Mouse (Mus musculus): ENCODE measurements around the gene Slc29a3. TPM values are rescaled to one million over a fixed set of nuclear protein-coding genes. Genes with fewer than 3 reads are reported as not detected.
A peak's percentile ranks its signal among the peaks of the same experiment; 100 is the strongest.
"Not testable (repeated sequence)": the region's sequence is repeated elsewhere in the genome, so short reads cannot be mapped to it uniquely, and the experiment has no call there.

Gene Slc29a3
- total RNA-seq, 1 experiment from 2014 or later, result 5.5 TPM

DNA sequence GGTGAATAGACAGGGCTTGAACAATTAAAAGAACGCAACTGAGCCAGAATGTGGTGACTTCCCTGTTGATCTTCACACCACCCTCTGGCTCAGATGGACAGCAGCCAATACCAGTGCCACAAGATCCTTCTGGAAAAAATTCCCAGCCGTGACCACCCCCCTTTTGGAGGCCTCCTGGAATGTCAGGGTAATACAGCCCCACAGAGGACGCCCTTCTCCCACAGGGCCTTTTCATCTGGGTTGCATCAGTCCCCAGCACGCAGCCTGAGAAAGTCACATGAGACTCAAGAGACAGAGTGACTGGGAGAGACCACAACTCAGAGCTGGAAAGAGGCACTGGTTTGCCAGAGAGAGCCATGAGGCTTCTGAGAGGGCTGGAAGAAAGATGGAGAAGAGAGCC, 18.3 kb upstream of the Slc29a3 start:
- no peak for ATAC-seq (replicated peaks; ENCODE audit: insufficient number of reproducible peaks, low FRiP score, low TSS enrichment, poor library complexity, severe bottlenecking)

- no peak for ATAC-seq (replicated peaks; ENCODE audit: insufficient number of reproducible peaks, low FRiP score, low TSS enrichment, poor library complexity, severe bottlenecking)
These were observed 16.0 kb upstream of the Slc29a3 start for GRCm38 (mm10) chr10:60768614-60769013.

GRCm38 (mm10) chr10:60767400-60767799, 14.8 kb upstream of the Slc29a3 start:
- ATAC-seq (replicated peaks; ENCODE audit: insufficient number of reproducible peaks, low FRiP score, low TSS enrichment, poor library complexity, severe bottlenecking), result no peak

GRCm38 (mm10) chr10:60762126-60762525, 9.5 kb upstream of the Slc29a3 start:
- no peak for ATAC-seq (replicated peaks; ENCODE audit: insufficient number of reproducible peaks, low FRiP score, low TSS enrichment, poor library complexity, severe bottlenecking)

GRCm38 (mm10) chr10:60760377-60760776, 7.8 kb upstream of the Slc29a3 start:
- ATAC-seq (replicated peaks; ENCODE audit: insufficient number of reproducible peaks, low FRiP score, low TSS enrichment, poor library complexity, severe bottlenecking), result peak; percentile 89

DNA sequence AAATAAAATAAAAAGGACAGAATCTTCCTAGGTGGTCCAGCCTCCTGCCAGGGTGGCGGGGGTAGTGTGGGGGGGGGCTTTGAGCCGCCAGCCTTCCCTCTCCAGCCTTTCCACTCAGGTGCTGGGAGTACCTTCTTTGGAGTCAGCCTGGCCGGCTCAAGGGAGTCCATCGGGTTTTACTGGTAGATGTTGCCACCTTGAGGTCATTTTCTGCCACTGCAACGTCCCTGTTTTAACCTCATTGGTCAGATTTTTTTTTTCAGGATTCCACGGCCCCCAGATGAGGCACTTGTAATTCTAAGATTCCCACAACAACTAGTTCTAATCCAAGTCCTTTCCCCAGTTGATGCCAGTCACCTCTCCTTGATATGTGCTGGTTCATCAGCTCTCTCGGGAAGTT, 4.4 kb upstream of the Slc29a3 start:
- no peak for ATAC-seq (replicated peaks; ENCODE audit: insufficient number of reproducible peaks, low FRiP score, low TSS enrichment, poor library complexity, severe bottlenecking)

DNA sequence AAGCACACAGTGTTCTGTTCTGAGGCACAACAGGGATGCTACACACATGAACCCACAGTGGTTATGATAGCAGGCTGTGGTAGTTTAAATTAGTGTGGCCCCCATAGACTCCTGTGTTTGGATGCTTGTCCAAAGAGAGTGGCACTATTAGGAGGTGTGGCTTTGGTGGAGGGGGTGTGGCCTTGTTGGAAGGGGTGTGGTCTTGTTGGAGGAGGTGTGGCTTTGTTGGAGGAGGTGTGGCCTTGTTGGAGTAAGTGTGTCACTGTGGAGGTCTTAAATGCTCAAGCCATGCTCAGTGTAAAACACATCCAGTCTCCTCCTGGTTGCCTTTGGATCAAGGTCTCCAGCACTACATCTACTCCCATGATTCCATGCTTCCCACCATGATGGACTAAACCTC, 3.6 kb upstream of the Slc29a3 start:
- ATAC-seq (replicated peaks; ENCODE audit: insufficient number of reproducible peaks, low FRiP score, low TSS enrichment, poor library complexity, severe bottlenecking), result no peak

DNA sequence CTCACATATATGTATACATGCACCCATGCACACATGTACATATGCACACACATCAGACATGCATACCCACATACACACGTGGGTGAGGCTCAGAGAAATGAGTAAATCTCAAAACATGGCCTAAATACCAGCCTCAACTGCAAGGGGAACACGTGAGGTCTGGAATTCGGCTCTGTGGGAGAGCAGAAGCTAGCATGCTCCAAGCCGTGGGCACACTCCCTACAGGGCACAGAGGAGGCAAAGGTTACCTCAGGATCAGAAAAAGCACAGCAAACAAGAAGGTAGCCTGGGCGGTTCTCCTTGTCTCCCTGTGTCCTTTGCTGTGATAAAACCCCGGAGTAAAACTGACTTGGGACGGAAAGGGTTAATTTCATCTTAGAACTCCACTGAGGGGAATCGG, 1.3 kb upstream of the Slc29a3 start:
- no peak for ATAC-seq (replicated peaks; ENCODE audit: insufficient number of reproducible peaks, low FRiP score, low TSS enrichment, poor library complexity, severe bottlenecking)

DNA sequence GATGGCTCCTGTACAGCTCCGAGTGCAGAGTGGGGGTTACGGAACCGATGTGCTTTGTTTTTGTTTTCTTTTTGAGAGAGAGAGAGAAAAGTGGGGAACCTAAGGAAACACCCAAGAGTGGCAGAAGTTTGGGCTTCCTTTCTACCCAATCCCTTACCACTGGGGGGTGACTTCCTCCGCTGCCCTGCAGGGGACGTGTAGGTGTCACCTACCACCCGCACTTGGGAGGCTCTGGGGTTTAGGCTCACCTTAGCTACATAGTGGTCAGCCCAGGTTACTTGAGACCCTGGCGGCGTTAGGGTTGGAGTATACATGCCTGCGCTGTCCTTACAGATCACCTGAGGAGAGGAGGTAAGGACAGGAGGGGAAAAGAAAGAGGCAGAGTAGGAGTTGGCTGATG, 667 bp upstream of the Slc29a3 start:
- no peak for ATAC-seq (replicated peaks; ENCODE audit: insufficient number of reproducible peaks, low FRiP score, low TSS enrichment, poor library complexity, severe bottlenecking)

- no peak for ATAC-seq (replicated peaks; ENCODE audit: insufficient number of reproducible peaks, low FRiP score, low TSS enrichment, poor library complexity, severe bottlenecking)
These were observed 4.9 kb downstream of the Slc29a3 start for GRCm38 (mm10) chr10:60747667-60748212.

GRCm38 (mm10) chr10:60746512-60746911, 6.1 kb downstream of the Slc29a3 start:
- no peak for ATAC-seq (replicated peaks; ENCODE audit: insufficient number of reproducible peaks, low FRiP score, low TSS enrichment, poor library complexity, severe bottlenecking)

- no peak; the same call in 1 of the 2 replicates for ATAC-seq (replicated peaks; ENCODE audit: insufficient number of reproducible peaks, low FRiP score, low TSS enrichment, poor library complexity, severe bottlenecking)
These were observed 7.9 kb downstream of the Slc29a3 start for GRCm38 (mm10) chr10:60744543-60745290.

DNA sequence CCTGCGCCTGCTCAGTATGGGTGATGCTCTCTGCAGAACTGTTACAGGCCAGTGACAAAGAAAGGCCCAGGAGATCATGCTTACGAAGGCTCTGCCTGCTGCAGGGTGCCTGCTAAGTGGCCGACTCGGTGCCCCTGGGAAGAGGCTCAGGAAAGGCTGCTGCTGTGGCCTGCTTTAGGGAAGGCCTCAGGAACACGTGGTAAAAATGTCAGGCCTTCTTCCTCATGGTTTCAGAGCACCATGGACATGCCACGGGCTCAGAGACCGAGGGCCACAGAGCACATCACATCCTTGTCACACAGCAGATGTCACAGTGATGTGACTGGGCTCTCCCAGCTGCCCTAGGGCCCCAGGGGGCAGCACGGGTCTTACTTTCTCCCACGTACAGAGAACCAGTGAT, 8.9 kb downstream of the Slc29a3 start:
- ATAC-seq (replicated peaks; ENCODE audit: insufficient number of reproducible peaks, low FRiP score, low TSS enrichment, poor library complexity, severe bottlenecking), result no peak

- ATAC-seq (replicated peaks; ENCODE audit: insufficient number of reproducible peaks, low FRiP score, low TSS enrichment, poor library complexity, severe bottlenecking), result no peak
These were observed 9.7 kb downstream of the Slc29a3 start for GRCm38 (mm10) chr10:60742942-60743341.

GRCm38 (mm10) chr10:60742296-60742695, 10.3 kb downstream of the Slc29a3 start:
- ATAC-seq (replicated peaks; ENCODE audit: insufficient number of reproducible peaks, low FRiP score, low TSS enrichment, poor library complexity, severe bottlenecking), result not testable (repeated sequence)

GRCm38 (mm10) chr10:60741435-60741834, 11.2 kb downstream of the Slc29a3 start:
- no peak for ATAC-seq (replicated peaks; ENCODE audit: insufficient number of reproducible peaks, low FRiP score, low TSS enrichment, poor library complexity, severe bottlenecking)

GRCm38 (mm10) chr10:60739619-60740363, 12.8 kb downstream of the Slc29a3 start:
- no peak for ATAC-seq (replicated peaks; ENCODE audit: insufficient number of reproducible peaks, low FRiP score, low TSS enrichment, poor library complexity, severe bottlenecking)

DNA sequence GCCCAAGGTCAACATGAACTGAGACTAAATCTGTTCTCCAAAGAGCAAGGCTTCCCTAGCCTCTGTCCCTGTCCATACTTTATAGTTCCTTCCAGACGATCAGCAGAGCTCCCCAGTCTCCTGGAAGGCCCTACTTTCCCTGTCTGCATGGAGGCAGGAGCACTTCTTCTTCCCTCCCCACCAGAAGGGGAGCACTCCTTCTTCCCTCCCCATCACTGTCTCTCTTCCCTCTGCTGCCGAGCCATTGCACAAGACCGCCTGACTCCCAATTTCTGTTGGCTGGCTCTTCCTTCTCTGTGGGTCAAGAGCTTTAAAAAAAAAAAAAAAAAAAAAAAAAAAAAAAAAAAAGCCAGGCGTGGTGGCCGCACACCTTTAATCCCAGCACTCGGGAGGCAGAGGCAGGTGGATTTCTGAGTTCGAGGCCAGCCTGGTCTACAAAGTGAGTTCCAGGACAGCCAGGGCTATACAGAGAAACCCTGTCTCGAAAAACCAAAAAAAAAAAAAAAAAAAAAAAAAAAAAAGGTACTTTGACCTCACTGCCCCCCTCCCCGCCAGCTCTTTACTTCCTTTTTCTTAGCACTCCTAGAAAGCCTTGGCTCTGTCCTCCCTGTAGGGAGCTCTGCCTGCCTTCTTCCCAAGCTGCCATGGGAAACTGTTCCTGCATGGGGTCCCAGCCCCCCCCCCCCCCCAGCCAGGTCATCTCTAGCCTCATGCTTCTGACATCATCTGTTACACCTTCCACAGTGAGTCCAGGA, 14.5 kb downstream of the Slc29a3 start:
- no peak for ATAC-seq (replicated peaks; ENCODE audit: insufficient number of reproducible peaks, low FRiP score, low TSS enrichment, poor library complexity, severe bottlenecking)

- ATAC-seq (replicated peaks; ENCODE audit: insufficient number of reproducible peaks, low FRiP score, low TSS enrichment, poor library complexity, severe bottlenecking), result no peak
These were observed 15.3 kb downstream of the Slc29a3 start for GRCm38 (mm10) chr10:60737169-60737728.

Measured in monocyte, adult 5-6 weeks (primary cell).